Mouse (Mus musculus): ENCODE results near the gene D13Ertd608e. TPM values are rescaled to one million over a fixed set of nuclear protein-coding genes. Genes with fewer than 3 reads are reported as not detected.
"Not testable (repeated sequence)": the region's sequence is repeated elsewhere in the genome, so short reads cannot be mapped to it uniquely, and the experiment has no call there.

D13Ertd608e gene
- polyA plus RNA-seq, 1 experiment from 2014 or later, result not detected

DNA sequence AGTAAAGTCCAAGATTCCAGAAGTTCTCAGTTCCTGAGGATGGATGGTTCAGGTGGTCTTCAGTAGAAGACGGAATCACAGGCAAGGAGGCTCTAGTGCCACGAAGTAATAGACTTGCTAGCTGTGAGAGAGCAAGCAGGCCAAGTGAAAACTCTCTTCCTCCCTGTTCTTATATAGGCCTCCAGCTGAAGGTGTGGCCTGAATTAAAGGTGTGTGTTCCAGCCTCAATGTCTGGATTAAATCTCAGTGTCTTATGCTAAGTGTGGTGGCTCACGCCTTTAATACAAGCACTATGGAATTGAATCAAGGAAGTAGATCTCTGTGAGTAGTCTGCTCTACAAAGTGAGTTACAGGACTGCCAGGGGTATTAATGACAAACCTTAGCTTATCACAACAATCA, 58.9 kb downstream of the D13Ertd608e start, which contains the start of gene Tcstv1:
TSS of gene Tcstv1 (minus strand) at position 101 of the 400 bp plus-strand sequence.
- ATAC-seq (ENCODE audit: low FRiP score, low TSS enrichment); H3K9ac ChIP-seq (ENCODE audit: low read depth, low read length); H3K4me1 ChIP-seq (ENCODE audit: control insufficient read depth, insufficient read depth, low read length); H3K27ac ChIP-seq (ENCODE audit: low read depth, low read length); H3K36me3 ChIP-seq (ENCODE audit: control insufficient read depth, insufficient read depth, low read length); H3K4me3 ChIP-seq (ENCODE audit: low read length); H3K27me3 ChIP-seq (ENCODE audit: control insufficient read depth, insufficient read depth, low read length); H3K4me2 ChIP-seq (replicated peaks; ENCODE audit: low read depth, low read length); H3K9me3 ChIP-seq (ENCODE audit: control insufficient read depth, low read length): not testable (repeated sequence)
- WGBS, result 84% methylated on average over 3 of the region's 3 CpGs

Other genes with a start within 250 kb of the D13Ertd608e start
- 0.13 TPM in 1 of 2 replicates, not detected in the other for gene Ccl28, start 212.2 kb upstream of the D13Ertd608e start, polyA plus RNA-seq (2014; fragmentation: Nextera tagmentation; extraction: Ambion mirVana)
- 85.4 and 161 TPM in 2 replicates for gene Hmgcs1, start 145.6 kb upstream of the D13Ertd608e start, polyA plus RNA-seq (2014; fragmentation: Nextera tagmentation; extraction: Ambion mirVana)
- 0.74 and 1.1 TPM in 2 replicates for gene Nim1k, start 80.1 kb upstream of the D13Ertd608e start, polyA plus RNA-seq (2014; fragmentation: Nextera tagmentation; extraction: Ambion mirVana)
- gene Zfp131, start 45.1 kb upstream of the D13Ertd608e start, polyA plus RNA-seq (2014; fragmentation: Nextera tagmentation; extraction: Ambion mirVana), result 41.7 and 43.8 TPM in 2 replicates
- not detected in 2 replicates for gene AF067063, start 5.8 kb upstream of the D13Ertd608e start, polyA plus RNA-seq (2014; fragmentation: Nextera tagmentation; extraction: Ambion mirVana)
- gene Tcstv1, start 58.8 kb downstream of the D13Ertd608e start, polyA plus RNA-seq (2014; fragmentation: Nextera tagmentation; extraction: Ambion mirVana), result not detected in 2 replicates
- not detected in 2 replicates for gene Gm21761, start 93.3 kb downstream of the D13Ertd608e start, polyA plus RNA-seq (2014; fragmentation: Nextera tagmentation; extraction: Ambion mirVana)
- gene B020031M17Rik, start 114.8 kb downstream of the D13Ertd608e start, polyA plus RNA-seq (2014; fragmentation: Nextera tagmentation; extraction: Ambion mirVana), result not detected in 2 replicates
- gene Gm36079, start 191.0 kb downstream of the D13Ertd608e start, polyA plus RNA-seq (2014; fragmentation: Nextera tagmentation; extraction: Ambion mirVana), result not detected in 2 replicates
- gene Gm21188, start 216.2 kb downstream of the D13Ertd608e start, polyA plus RNA-seq (2014; fragmentation: Nextera tagmentation; extraction: Ambion mirVana), result not detected in 2 replicates